Mouse (Mus musculus) right cerebral cortex, postnatal 10 days (tissue): ENCODE measurements at regions not wholly inside any gene's neighbourhood (a gene's known extent, or its start where the extent isn't known, plus 50 kb on each side); places are given as distances from the start of the nearest gene placed in this dataset.

Source experiments
- DNase-seq, 2 experiments: peaks; one replicate each; pipeline ENCODE4 v3.0.0; 2021; ENCODE audit warnings: low spot score in 2 of 2

- peak in 1 of 2 experiments; percentile 28 for DNase-seq
Measured at GRCm38 (mm10) chr6:73792207-73792606, 322.7 kb upstream of the 4931417E11Rik start.

GRCm38 (mm10) chr6:73756207-73756815 is 286.8 kb upstream of the 4931417E11Rik start:
- DNase-seq, result no peak
